Mouse (Mus musculus) midbrain, embryonic 16.5 days (tissue): ENCODE results near the gene Lzts3. TPM values are rescaled to one million over a fixed set of nuclear protein-coding genes. Genes with fewer than 3 reads are reported as not detected.
"Not testable (repeated sequence)": the region's sequence is repeated elsewhere in the genome, so short reads cannot be mapped to it uniquely, and the experiment has no call there.

ENCODE experiments used
- ATAC-seq: fragments of 200-750 bp; cut with Nextera tagmentation; 2 replicates; pipeline ENCODE4 v1.8.0; 2017; ENCODE audit warnings: moderate TSS enrichment
- H3K27ac ChIP-seq: fragments of 300-500 bp; sonication (generic); 2 replicates; pipeline ENCODE4 v1.5.1; 2014; ENCODE audit warnings: mild to moderate bottlenecking, low read length, mixed read lengths
- H3K27me3 ChIP-seq: fragments of 300-500 bp; sonication (generic); 2 replicates; pipeline ENCODE4 v1.6.1; 2014; ENCODE audit warnings: low read depth, low read length, mixed read lengths; ENCODE audit not compliant: control insufficient read depth, insufficient read depth
- H3K36me3 ChIP-seq: fragments of 300-500 bp; sonication (generic); 2 replicates; pipeline ENCODE4 v1.6.1; 2014; ENCODE audit warnings: mild to moderate bottlenecking, low read length, moderate library complexity, mixed read lengths; ENCODE audit not compliant: control insufficient read depth, insufficient read depth
- H3K4me1 ChIP-seq: fragments of 300-500 bp; sonication (generic); 2 replicates; pipeline ENCODE4 v1.6.1; 2014; ENCODE audit warnings: mild to moderate bottlenecking, low read length, mixed read lengths; ENCODE audit not compliant: control insufficient read depth, insufficient read depth
- H3K4me2 ChIP-seq: fragments of 300-500 bp; sonication (generic); 2 replicates; pipeline ENCODE4 v1.6.1; 2014; ENCODE audit warnings: mild to moderate bottlenecking, low read length, mixed read lengths
- H3K4me3 ChIP-seq: fragments of 300-500 bp; sonication (generic); 2 replicates; pipeline ENCODE4 v1.5.1; 2014; ENCODE audit warnings: low read depth, mild to moderate bottlenecking, low read length, moderate library complexity, mixed read lengths
- H3K9ac ChIP-seq: fragments of 300-500 bp; sonication (generic); 2 replicates; pipeline ENCODE4 v1.6.1; 2014; ENCODE audit warnings: low read depth, low read length, mixed read lengths
- H3K9me3 ChIP-seq: fragments of 300-500 bp; sonication (generic); replicated peaks from 2 replicates; pipeline ENCODE4 v1.6.1; 2014; ENCODE audit warnings: mild to moderate bottlenecking, low read length, mixed read lengths; ENCODE audit not compliant: control insufficient read depth, poor library complexity, severe bottlenecking
- WGBS: fragments of 180-500 bp; shearing (Covaris S2); extraction: QIAGEN DNeasy Blood & Tissue Kit; methylation state at CpG from one replicate; pipeline ENCODE4 v1.1.7; 2014; 5-methylcytosine and 5-hydroxymethylcytosine counted together
- polyA plus RNA-seq: library from polyadenylated mRNA; unstranded; fragments of >200 nt; fragmentation: Nextera tagmentation; extraction: Ambion mirVana; gene quantifications from 2 replicates; pipeline ENCODE4 v1.2.1, GENCODE M21; 2015

Lzts3 gene
- polyA plus RNA-seq, 1 experiment from 2014 or later = 20.7 TPM

DNA sequence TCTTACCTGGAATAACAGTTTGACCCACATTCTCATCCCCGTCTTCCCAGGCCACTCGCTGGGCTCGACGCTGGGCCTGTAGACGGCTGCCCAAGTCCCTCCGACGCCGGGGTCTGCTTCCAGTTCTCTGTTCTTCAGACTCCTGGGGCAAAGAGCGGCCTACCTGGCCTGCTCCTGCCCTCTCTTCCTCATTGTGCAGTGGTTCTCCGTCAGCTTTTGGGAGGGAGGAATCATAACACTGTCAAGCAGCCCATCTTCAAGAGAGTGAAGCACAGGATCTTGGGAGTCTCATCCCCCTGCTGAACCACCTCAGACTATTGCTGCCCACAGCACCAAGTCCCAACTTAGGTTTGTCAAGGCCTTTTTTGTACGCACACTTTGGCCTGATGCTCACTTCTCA lies 20.7 kb upstream of the Lzts3 start:
- no peak for ATAC-seq
- Histone ChIP-seq H3K36me3 (peaks cover 4% of the 10 kb centered on the region; the same call in 1 of the 2 replicates), H3K27ac (peak overlapping the region; percentile 98), H3K9me3 (no peaks in the 10 kb centered on the region), H3K9ac (peak overlapping the region; percentile 88), H3K4me1 (peaks cover 25% of the 10 kb centered on the region), H3K4me2 (peak overlapping the region; percentile 79), H3K4me3 (0 out of 2 replicates have a peak overlapping the region, but pooled peaks have one; percentile 58), H3K27me3 (no peaks in the 10 kb centered on the region)
- WGBS = 88% methylated on average over 11 of the region's 11 CpGs

DNA sequence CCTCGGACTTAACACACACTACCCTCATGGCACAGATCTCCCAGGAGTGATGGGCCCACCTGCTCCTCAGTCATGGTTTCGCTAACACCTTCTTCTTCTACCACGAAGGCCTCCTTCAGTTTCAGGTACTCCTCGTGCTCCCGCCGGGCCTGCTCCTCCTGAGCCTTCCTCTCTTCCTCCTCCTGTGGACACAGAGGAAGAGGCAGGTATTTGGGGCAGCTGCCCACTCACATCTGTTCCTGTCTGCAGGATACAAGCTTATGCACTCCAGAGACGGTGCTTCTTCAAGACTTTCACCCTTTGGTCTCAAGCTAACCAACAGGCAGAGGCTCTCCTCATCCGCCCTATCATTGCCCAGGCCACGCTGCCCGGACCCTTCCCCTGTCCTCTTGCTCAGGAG lies 15.9 kb upstream of the Lzts3 start:
- WGBS = 97% methylated on average over 10 of the region's 10 CpGs

GRCm38 (mm10) chr2:130657541-130657940 lies 14.9 kb upstream of the Lzts3 start:
- Histone ChIP-seq H3K4me1 (peaks cover 6% of the 10 kb centered on the region), H3K4me2 (no peak overlapping the region), H3K9ac (no peak overlapping the region), H3K36me3 (peaks cover 22% of the 10 kb centered on the region), H3K9me3 (no peaks in the 10 kb centered on the region), H3K27ac (no peak overlapping the region), H3K4me3 (no peak overlapping the region), H3K27me3 (no peaks in the 10 kb centered on the region)
- 85% methylated on average over 6 of the region's 6 CpGs for WGBS
- ATAC-seq = no peak

More for the DNA sequence above, 15.9 kb upstream of the Lzts3 start:
- no peaks in the 10 kb centered on the region for H3K9me3 ChIP-seq
- no peak overlapping the region for H3K4me3 ChIP-seq
- no peak overlapping the region for H3K4me2 ChIP-seq
- peaks cover 22% of the 10 kb centered on the region for H3K36me3 ChIP-seq
- H3K27ac ChIP-seq = no peak overlapping the region
- no peak for ATAC-seq
- peaks cover 16% of the 10 kb centered on the region for H3K4me1 ChIP-seq
- no peaks in the 10 kb centered on the region for H3K27me3 ChIP-seq
- H3K9ac ChIP-seq = no peak overlapping the region

GRCm38 (mm10) chr2:130656536-130656935 lies 13.9 kb upstream of the Lzts3 start:
- Histone ChIP-seq H3K27me3 (no peaks in the 10 kb centered on the region), H3K9ac (no peak overlapping the region), H3K4me3 (no peak overlapping the region), H3K4me1 (no peaks in the 10 kb centered on the region), H3K9me3 (no peaks in the 10 kb centered on the region), H3K36me3 (peaks cover 24% of the 10 kb centered on the region), H3K27ac (no peak overlapping the region), H3K4me2 (no peak overlapping the region)
- ATAC-seq = no peak
- WGBS = 93% methylated on average over 9 of the region's 9 CpGs

- WGBS = 91% methylated on average over 6 of the region's 6 CpGs
- Histone ChIP-seq H3K9me3 (no peaks in the 10 kb centered on the region), H3K27ac (no peak overlapping the region), H3K27me3 (no peaks in the 10 kb centered on the region), H3K4me3 (no peak overlapping the region), H3K4me1 (no peaks in the 10 kb centered on the region), H3K36me3 (peaks cover 22% of the 10 kb centered on the region), H3K4me2 (no peak overlapping the region), H3K9ac (no peak overlapping the region)
- ATAC-seq = no peak
These were observed 13.2 kb upstream of the Lzts3 start for GRCm38 (mm10) chr2:130655660-130656339.

DNA sequence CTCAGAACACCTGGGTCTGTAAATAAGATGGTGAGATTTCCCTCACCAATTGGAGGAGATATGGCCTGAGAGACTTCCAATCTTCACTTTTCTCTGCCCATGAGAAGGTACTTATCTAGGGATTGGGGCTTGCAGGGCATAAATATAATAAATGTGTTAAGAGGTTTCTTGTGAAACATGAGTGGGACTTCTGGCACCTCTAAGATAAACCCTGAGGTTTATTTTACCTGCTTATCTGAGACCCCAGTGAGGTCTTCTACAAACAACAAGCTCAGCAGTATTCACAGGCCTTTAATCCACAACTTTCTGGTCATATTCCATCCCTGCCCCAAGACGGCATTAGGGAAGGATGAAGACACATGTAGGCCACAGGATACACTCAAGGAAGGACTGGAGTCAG lies 11.2 kb upstream of the Lzts3 start:
- WGBS = 96% methylated on average over 1 of the region's 1 CpGs
- H3K27ac ChIP-seq = no peak overlapping the region
- no peak for ATAC-seq

DNA sequence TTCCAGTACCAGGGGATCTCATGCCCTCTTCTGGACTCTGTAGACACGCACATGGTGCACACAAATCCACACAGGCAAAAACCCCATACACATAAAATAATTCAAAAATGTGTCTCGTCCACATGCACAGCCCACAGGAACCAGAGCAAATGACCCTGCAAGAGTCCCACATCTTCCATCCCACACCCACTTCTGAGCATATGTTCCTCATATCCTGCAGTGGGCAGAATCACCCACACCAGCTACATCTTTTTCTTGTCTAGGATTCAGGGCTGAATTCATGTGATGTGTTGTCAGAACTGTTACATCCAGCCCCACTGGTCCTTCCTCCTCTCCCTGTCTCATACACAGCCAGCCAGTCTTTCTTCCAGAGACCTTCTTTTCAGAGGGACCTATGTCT lies 10.7 kb upstream of the Lzts3 start:
- no peaks in the 10 kb centered on the region for H3K9me3 ChIP-seq

More for the DNA sequence above, 11.2 kb upstream of the Lzts3 start:
- Histone ChIP-seq H3K36me3 (peaks cover 25% of the 10 kb centered on the region), H3K4me1 (no peaks in the 10 kb centered on the region), H3K27me3 (no peaks in the 10 kb centered on the region), H3K4me2 (no peak overlapping the region), H3K4me3 (no peak overlapping the region), H3K9me3 (no peaks in the 10 kb centered on the region), H3K9ac (no peak overlapping the region)

DNA sequence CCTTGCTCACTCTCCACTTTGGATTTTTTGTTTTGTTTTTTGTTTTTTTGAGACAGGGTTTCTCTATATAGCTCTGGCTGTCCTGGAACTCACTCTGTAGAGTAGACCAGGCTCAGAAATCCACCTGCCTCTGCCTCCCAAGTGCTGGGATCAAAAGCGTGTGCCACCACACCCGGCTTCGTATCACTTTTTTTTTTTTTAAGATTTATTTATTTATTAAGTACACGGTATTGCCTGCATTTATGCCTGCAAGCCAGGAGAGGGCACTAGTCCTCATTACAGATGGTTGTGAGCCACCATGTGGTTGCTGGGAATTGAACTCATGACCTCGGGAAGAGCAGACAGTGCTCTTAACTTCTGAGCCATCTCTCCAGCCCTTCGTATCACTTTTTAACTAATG lies 6.4 kb upstream of the Lzts3 start:
- H3K9me3 ChIP-seq, H3K9ac ChIP-seq, H3K36me3 ChIP-seq, H3K4me3 ChIP-seq, H3K4me1 ChIP-seq, H3K27me3 ChIP-seq, H3K4me2 ChIP-seq, H3K27ac ChIP-seq, ATAC-seq: not testable (repeated sequence)
- WGBS = 76% methylated on average over 6 of the region's 6 CpGs

More for the DNA sequence above, 10.7 kb upstream of the Lzts3 start:
- Histone ChIP-seq H3K9ac (no peak overlapping the region), H3K4me2 (no peak overlapping the region), H3K4me3 (no peak overlapping the region), H3K27me3 (no peaks in the 10 kb centered on the region), H3K36me3 (peaks cover 25% of the 10 kb centered on the region), H3K4me1 (no peaks in the 10 kb centered on the region), H3K27ac (no peak overlapping the region)
- no peak for ATAC-seq
- 86% methylated on average over 2 of the region's 2 CpGs for WGBS

DNA sequence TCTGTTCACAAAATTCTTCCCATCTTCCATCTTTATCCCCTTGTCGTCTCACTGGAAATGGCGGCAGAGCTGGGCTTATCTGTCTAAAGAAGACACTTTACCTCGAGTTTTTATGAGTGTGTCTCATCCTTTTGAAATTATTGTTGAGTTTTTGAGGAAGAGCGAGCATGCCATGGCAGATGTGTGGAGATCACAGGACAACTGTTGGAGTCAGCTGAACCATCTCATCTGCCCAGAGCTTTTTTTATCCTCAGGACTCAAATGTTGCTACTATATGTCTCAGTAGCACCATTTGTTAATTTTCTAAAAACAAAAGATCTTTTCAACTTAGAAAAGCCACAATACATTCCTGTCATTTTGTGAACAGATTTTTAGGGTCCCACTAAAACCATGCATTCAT lies 2.6 kb upstream of the Lzts3 start:
- Histone ChIP-seq H3K9me3 (no peaks in the 10 kb centered on the region), H3K4me2 (no peak overlapping the region), H3K9ac (no peak overlapping the region), H3K27me3 (no peaks in the 10 kb centered on the region), H3K4me3 (no peak overlapping the region), H3K27ac (no peak overlapping the region), H3K4me1 (peaks cover 12% of the 10 kb centered on the region; the same call in 1 of the 2 replicates), H3K36me3 (0 out of 2 replicates have a peak, but pooled peaks cover 4% of the 10 kb centered on the region)
- 92% methylated on average over 4 of the region's 4 CpGs for WGBS
- no peak for ATAC-seq
